Mouse (Mus musculus): Measurements from ENCODE around the gene Haus6.
"Not testable (repeated sequence)": the region's sequence is repeated elsewhere in the genome, so short reads cannot be mapped to it uniquely, and the experiment has no call there.

The Haus6 gene

GRCm38 (mm10) chr4:86611524-86612288, at the start of gene Haus6:
TSS of gene Haus6 (minus strand) at chr4:86612055.
- DNase-seq, result peak; percentile 91 to 97

DNA sequence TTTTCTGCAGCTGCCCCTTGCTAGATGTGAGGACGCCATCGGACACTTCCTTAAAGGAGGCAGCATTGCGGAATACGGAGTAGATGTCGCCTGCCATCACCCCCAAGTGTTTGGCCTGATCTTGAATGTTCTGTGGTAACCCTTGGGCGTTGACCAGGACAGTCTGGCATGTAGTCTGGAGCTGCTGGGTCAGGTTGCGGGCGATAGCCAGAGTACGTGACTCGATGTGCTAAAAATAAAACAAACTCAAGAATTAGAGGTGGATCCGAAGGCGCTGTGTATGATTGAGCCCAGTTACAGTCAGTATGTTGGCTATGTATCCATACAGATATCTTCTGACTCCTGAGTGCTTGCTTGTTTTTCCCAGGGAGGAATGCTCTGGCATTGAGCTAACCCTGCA, 45.3 kb upstream of the Haus6 start:
- no peak for DNase-seq

- DNase-seq, result not testable (repeated sequence)
Observed at GRCm38 (mm10) chr4:86656410-86656809, 44.6 kb upstream of the Haus6 start.

DNA sequence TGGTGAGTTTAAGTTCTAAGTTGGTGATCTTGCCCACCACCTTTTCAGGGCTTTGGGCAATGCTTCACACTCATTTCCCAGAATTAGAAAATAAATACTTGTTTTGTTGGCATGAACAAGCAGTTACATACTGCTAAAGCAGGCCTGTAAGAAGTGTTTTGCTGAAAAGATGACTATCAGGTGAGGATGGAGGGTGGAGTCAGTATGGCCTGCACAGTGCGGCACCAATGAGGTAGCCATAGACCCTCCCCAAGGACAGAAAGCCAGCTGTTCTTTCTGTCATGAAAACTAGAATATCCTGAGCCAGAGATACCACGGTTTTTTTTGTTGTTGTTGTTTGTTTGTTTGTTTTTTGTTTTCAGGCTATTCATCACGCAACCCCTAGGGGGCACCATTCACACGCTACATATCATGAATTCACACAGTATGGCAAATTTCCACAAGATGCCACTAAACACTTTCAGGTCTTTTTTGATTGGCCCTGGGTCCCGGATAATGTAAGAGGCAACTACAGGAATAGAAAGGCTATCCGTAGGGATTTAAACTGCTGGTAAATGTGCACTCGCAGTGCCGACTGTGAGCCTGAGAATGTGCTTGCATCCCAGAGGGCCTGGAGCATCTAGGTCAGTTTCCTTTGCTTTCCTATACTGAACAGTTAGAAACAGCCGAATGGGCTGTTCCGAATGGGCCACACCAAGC, 40.0 kb upstream of the Haus6 start:
- peak in 1 of 2 experiments; percentile 10 for DNase-seq

GRCm38 (mm10) chr4:86648394-86648793, 36.5 kb upstream of the Haus6 start:
- DNase-seq, result not testable (repeated sequence)

DNA sequence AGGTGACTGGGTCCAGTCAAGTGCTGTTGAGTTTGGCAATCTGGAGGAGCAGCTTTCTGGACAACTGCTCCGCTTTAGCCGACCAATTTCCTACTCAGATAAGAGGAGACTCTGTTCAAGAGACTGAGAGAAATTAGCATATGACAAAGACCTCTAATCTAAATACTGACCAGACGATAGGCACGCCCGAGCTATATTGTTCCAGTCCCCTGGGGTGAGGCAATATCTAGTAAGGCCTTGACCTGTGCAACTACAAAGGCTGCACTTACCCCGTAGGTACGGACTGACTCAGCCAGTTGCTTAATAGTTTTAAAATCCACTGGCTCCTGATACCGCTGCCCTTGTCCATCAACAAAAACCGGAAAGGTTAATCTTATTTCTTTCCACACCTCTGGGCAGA, 25.7 kb upstream of the Haus6 start:
- DNase-seq, result not testable (repeated sequence)

DNA sequence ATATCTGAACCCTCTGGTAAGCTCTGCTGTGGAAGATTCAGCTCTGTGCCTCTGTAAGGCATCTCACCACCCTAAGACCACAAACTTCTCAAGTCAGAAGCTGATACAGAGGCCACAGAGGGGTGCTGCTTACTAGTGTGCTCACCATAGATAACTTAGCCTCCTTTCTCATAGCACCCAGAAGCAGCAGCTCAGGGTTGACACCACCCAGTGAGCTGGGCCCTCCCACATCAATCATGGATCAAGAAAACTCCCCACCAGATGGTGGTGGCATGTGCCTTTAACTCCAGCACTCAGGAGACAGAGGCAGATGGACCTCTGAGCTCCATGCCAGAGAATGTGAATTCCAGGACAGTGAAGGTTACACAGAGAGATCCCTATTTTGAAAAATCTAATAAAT, 23.0 kb upstream of the Haus6 start:
- DNase-seq, result not testable (repeated sequence)

GRCm38 (mm10) chr4:86634312-86634711, 22.5 kb upstream of the Haus6 start:
- not testable (repeated sequence) for DNase-seq

- not testable (repeated sequence) for DNase-seq
Observed at GRCm38 (mm10) chr4:86632556-86632955, 20.7 kb upstream of the Haus6 start.

- no peak for DNase-seq
Observed at GRCm38 (mm10) chr4:86631831-86632230, 20.0 kb upstream of the Haus6 start.

DNA sequence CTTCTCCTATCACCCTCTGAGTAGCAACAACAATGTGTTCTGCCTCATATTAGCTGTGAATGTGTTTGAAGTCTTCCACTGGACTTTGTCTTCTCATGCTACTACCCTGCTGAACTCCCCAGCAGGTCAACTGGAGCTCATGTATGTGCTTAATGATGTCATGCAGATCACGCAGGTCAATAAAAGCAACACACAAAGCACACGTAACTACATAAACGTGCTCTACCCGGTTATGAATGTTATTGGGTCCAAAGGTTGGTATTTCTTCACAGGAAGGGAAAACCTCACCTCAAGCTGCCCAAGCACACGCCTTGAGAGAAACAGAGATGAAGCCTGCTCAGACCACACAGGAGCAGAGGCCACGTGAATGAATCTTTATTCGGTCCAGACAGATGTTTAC, 14.6 kb upstream of the Haus6 start:
- not testable (repeated sequence) for DNase-seq

DNA sequence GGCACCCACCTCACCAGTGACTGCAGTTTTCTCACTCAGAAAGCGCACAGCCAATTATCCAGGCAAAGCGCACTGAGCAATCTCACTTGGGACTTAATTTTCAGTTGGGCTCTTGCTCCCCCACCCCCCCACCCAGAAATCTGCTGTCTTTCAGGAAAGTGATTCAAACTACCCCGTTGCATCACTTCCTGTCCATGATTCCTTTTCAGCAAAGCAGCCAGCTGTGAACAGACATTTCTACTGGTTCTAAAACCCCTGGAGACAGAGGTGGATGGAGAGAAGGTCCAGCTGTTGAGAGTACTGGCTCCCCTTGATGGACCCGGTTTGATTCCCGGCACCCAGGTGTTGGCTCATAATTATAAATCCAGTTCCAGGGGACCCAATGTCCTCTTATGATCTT, 13.6 kb upstream of the Haus6 start:
- no peak for DNase-seq

DNA sequence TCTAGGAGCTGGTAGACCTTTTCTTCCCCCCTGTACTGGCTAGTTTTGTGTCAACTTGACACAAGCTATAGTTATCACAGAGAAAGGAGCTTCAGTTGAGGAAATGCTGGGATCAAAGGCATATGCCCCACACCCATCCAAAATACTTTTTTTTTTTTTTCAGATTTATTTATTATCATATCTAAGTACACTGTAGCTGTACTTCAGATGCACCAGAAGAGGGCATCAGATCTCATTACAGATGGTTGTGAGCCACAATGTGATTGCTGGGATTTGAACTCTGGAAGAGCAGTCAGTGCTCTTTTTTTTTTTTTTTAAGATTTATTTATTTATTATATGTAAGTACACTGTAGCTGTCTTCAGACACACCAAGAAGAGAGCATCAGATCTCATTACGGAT, 10.7 kb upstream of the Haus6 start:
- not testable (repeated sequence) for DNase-seq

- no peak for DNase-seq
Observed at GRCm38 (mm10) chr4:86622116-86622515, 10.3 kb upstream of the Haus6 start.

DNA sequence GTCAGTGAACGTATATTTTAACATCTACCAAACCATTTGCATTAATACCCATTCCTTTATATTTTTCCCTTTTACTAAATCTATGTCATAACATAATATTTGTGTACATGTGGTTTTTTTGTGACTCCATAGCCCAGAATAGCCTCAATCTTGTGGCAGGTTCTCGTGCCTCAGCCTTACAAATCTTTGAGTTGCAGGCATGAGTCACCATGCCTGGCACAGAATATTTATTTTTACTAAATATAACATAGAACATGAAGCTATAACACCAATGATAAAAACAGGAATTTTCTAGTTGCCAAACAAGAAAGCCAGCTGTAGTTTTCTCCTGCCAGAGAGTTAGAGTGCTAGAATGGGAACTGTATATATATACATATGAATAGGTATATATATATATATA, 8.7 kb upstream of the Haus6 start:
- no peak for DNase-seq

DNA sequence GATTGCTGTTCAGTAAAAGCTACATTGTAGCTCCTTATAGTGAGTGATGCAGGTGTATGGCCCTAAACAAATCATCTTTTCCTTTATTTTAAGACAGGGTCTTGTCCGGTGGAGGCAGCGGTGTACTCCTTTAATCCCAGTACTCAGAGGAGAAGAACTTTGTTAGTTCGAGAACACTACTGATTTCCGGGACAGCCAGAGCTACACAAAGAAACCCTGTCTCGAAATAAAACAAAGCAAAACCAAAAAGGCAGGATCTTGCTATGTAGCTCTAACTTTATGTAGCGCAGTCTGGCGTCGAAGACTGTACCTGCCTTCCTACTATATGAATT, 400 bp upstream of the Haus6 start:
- DNase-seq, result no peak

DNA sequence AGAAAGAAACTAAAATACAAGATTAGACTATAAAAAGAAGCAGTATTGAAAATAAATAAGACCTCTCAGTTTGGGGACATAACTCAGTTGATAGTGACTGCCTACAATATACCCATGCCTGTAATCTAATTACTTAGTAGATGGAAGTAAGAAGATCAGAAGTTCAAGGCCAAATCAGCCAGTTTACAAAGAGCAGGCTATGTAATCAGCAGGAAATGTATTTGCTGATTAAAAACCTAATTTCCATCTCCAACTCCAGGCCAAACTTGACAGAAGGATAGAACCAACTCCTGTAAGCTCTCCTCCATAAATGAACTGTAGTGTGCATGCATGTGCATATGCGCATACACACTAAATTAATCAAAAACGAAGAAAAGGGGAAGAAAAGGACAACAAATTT, 20.6 kb downstream of the Haus6 start:
- DNase-seq, result no peak

DNA sequence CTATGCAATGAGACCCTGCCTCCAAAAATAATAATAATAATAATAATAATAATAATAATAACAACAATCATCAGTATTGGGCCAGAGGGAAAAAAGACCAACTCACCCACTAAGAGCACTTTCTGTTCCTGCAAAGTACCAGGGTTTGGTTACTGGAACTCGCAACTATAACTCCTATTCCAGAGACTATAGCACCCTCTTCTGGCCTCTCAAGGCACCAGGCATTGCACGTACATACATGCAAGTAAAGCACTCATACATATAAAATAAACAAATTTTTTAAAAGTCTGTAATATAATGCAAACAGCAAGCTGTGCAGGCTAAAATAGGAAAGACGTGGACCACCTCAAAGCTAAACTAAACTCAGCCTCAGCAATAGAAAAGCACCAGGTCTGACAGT, 23.6 kb downstream of the Haus6 start:
- DNase-seq, result peak in 1 of 2 experiments; percentile 5

- no peak for DNase-seq
Observed at GRCm38 (mm10) chr4:86580591-86580990, 31.3 kb downstream of the Haus6 start.

DNA sequence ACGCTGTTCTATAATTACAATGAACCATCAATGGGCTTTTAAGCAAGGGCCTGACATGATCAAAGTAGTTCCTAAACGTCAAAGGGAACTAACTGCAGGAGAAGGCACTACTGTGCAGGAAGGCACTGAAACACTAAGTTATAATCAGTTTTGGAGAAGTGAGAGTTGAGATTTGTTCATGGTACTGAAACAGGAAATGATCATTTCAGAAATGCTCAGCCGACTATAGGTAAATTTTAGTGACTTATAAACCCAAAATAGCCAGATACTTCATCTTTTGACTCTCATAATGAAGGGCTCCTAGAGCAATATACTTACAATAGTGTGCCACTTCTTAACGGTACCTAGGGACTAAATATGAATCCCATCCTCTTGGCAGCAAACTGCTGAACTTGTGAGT, 31.8 kb downstream of the Haus6 start:
- DNase-seq, result no peak

DNA sequence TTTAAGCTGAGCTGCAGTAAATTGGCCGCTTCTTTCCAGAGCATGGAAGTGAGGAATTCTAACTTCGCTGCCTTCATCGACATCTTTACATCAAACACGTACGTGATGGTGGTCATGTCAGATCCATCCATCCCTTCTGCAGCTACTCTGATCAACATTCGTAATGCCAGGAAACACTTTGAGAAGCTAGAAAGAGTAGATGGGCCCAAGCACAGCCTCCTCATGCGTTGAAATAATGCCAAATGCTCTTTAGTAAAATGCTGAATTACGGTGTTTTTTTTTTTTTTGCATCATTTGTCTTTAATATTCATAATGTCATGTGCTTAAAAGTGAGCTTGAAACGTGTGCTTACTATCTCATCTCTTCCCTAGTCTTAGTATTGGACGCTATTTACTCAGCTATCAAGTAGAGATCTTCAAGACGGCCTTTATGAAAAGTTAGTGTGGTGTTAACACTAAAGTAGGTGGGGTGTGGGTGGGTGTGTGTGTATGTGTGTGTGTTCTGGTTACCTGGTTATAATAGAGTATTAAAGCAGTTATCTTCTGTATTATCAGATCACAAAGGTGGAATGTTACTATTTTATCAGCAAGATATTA, 35.1 kb downstream of the Haus6 start:
- no peak for DNase-seq

- DNase-seq, result peak in 1 of 2 experiments; percentile 4
Observed at GRCm38 (mm10) chr4:86576120-86576541, 35.7 kb downstream of the Haus6 start.

GRCm38 (mm10) chr4:86575283-86575983, 36.4 kb downstream of the Haus6 start, which contains the start of gene Rraga:
TSS of gene Rraga (plus strand) at chr4:86575668.
- DNase-seq, result peak; percentile 98

Measured in kidney, postnatal 25 days (tissue).